Mouse (Mus musculus) urinary bladder, postnatal 4 days (tissue): ENCODE measurements around the gene Mks1.

Experiments
- DNase-seq, 2 experiments: peaks; one replicate each; pipeline ENCODE4 v3.0.0; 2021 to 2022; ENCODE audit warnings: low spot score in 2 of 2

Gene Mks1

GRCm38 (mm10) chr11:87875436-87875835 lies 22.4 kb downstream of the Mks1 start, which contains the start of gene Epx:
Gene Epx, minus strand, starts transcription at chr11:87875536.
- DNase-seq: no peak

- DNase-seq: no peak
Observed at GRCm38 (mm10) chr11:87879826-87880225, 26.8 kb downstream of the Mks1 start.

GRCm38 (mm10) chr11:87881714-87882113 lies 28.7 kb downstream of the Mks1 start:
- DNase-seq: no peak

GRCm38 (mm10) chr11:87883493-87883892 lies 30.5 kb downstream of the Mks1 start:
- no peak for DNase-seq

GRCm38 (mm10) chr11:87884856-87885255 lies 31.8 kb downstream of the Mks1 start:
- DNase-seq: no peak

GRCm38 (mm10) chr11:87892168-87892567 lies 39.2 kb downstream of the Mks1 start, which contains the start of gene Olfr462:
Gene Olfr462, minus strand, starts transcription at chr11:87892268.
- DNase-seq: no peak

- no peak for DNase-seq
Observed at GRCm38 (mm10) chr11:87897287-87897686, 44.3 kb downstream of the Mks1 start, which contains the start of gene Olfr463. Gene Olfr463, minus strand, starts transcription at chr11:87897387.

GRCm38 (mm10) chr11:87904331-87904730 lies 51.3 kb downstream of the Mks1 start:
- no peak for DNase-seq
